Mouse (Mus musculus) hematopoietic stem cell, adult 5-6 weeks (primary cell): ENCODE results near the gene Tmprss9. TPM values are rescaled to one million over a fixed set of nuclear protein-coding genes. Genes with fewer than 3 reads are reported as not detected.

Source experiments
- ATAC-seq, 2 experiments: fragments of 125-278 bp in 1 of 2; replicated peaks in 1 of 2; 2 replicates each; pipeline ENCODE4 v1.8.0; 2016 to 2017; ENCODE audit warnings: inconsistent platforms in 2 of 2, mild to moderate bottlenecking in 2 of 2, moderate number of reproducible peaks in 2 of 2, low read depth in 1 of 2, moderate TSS enrichment in 1 of 2; ENCODE audit not compliant: low FRiP score in 2 of 2, poor library complexity in 2 of 2, severe bottlenecking in 2 of 2, insufficient read depth in 1 of 2, low TSS enrichment in 1 of 2
- total RNA-seq: library from RNA; stranded (forward); fragments of 172-1452, 232-1000 nt; gene quantifications from 2 replicates; pipeline ENCODE4 v1.2.3, GENCODE M21; 2017

Tmprss9 gene
- total RNA-seq, 1 experiment from 2014 or later, result not detected

DNA sequence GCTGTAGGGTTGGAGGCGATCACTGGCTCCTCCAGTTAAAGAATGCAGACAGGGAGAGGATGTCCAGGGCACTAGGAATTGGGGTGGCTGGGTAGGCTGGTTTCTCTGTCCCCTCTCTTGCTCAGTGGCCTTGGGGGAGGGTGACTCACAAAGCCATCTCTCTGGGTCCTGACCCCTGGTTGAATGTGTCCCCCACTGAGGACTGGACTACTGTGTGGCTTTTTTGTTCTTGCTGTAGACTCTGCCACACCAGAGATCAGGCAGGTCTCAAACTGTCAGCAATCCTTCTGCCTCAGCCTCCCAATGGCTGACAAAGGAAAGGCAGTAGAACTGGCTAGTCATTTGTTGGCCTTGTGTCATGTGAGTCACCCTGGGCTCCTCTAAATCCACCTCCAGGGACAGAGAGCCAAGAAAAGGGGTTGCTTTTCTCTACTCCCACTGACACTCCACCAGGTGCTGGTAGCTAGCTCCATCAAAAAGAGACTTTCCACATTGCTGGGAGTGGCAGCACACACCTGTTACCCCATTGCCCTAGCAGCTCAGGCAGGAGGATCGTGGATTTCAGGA is 33.2 kb upstream of the Tmprss9 start:
- ATAC-seq, result no peak

DNA sequence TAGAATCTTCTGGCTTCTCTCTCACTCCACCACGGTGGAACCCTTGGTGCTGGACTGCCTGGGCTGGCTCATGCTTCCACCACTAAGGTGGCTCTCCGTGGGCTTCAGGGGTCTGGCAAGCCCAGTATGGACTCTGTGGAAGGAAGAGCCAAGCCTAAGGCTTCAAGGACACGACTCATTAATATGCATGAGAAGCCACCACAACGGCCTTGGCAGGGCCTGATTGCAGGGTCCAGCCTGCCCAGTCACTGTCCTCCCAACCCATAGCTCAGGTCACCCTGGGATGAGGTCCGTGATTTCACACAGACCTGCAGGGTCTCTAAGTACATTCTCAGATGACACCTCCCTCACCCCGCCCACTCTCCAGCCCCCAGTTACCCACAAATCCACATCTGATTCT is 31.8 kb upstream of the Tmprss9 start:
- ATAC-seq, result no peak

DNA sequence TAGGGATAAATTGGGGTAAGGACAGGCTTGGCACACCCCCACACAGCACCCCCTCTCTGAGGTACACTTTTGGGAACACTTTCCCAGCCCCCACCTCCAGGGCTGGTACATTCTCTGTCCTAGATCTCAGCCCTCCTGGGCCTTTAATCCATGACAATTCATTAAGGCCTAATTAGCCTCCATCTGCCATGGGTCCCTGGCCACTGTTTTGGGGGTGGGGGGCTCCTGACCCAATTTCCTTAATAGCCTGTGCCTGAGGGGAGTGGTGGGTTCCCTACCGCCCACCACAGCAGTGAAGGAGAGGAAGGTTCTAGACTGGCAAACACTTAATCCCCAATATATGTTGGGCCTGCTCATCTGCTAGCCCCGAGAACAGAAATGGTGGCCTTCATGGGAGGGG is 30.0 kb upstream of the Tmprss9 start:
- ATAC-seq, result no peak

DNA sequence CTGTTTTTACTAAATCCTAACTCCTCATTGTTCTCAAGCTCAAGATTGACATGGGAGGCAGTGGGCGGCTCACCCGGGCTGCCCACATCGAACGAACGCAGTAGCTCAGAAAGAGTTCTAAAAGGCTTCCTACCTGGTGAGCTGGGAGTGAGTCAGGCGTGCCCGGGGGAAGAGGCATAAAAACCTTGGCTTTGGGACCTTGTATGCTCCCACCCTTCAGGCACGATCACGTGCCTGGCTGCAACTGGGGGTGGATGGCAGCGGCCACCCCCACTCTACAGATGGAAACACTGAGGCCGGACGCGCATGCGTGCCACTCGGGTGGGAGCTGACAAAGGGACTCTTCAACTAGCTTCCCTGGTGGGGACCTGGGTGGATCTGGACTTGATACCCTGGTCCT is 29.3 kb upstream of the Tmprss9 start:
- ATAC-seq, result no peak

DNA sequence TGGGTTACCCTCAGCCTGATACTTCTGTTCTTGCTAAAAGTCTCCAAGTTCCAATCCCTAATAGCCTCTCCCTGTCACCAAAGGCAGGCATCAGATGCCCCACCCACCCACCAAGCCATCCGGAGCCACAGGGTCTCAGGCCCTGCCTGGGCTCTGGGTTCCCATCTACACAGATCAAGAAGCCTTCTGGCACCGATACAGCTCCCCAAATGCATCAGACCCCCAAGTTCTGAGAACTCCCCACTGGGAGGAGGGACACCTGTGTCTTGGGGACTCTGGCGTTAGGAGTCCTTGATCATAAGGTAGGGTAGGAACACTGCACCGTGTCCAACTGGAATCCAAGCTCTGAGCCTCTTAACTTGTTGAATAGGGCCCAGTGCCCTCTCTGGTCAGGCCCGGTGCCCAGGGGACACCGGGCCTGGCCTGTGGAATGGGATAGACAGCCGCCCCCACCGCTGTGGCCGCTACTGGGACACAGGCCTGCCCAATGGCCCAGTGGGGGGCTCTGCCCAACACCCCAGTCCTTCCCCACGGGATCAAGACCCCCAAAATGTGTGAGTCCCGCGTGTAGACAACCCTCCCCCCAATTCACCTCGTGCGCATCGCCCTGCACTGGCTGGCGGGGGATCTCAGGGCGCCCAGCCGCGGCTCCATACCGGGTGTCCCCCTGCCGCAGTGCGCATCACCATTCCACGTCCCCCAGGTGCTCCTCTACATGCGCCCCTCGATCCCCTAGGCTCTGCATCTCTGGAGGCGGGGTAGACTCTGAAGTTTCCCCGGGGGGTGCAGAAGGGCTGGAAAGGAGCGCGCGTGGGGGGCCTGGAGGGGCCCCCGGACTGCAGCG is 28.3 kb upstream of the Tmprss9 start:
- no peak for ATAC-seq

DNA sequence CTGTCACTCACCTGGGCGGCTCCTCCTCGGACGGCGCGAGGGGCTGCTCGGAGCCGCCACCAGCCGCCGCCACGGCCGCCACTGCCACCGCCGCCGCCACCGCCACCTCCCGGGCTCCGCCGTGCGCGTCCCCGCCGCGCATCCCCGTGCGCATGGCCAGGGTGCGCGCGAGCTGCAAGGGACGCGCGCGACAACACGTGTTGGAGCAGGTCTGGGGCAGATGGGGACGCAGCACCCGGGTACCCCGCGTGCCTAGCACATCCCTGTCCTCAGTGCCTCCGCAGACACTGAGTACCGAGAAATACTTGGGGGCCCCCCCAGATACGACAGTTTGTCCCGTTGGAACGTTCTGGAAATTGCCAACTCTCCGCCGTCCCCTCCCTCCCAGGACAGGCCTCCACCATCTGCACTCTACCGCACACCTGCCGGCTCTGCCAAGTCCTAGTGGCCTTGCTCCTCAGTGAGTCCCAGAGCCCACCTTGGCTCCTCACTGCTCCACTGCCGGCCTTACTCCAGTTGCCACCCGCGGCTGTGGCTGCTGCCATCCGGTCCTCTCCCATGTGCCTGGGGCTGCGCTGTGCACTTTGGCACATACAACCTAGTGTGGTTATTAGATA is 27.6 kb upstream of the Tmprss9 start, which contains the start of gene Lingo3:
Gene Lingo3, minus strand, starts transcription at position 109 of the 617 bp plus-strand sequence.
- no peak for ATAC-seq

DNA sequence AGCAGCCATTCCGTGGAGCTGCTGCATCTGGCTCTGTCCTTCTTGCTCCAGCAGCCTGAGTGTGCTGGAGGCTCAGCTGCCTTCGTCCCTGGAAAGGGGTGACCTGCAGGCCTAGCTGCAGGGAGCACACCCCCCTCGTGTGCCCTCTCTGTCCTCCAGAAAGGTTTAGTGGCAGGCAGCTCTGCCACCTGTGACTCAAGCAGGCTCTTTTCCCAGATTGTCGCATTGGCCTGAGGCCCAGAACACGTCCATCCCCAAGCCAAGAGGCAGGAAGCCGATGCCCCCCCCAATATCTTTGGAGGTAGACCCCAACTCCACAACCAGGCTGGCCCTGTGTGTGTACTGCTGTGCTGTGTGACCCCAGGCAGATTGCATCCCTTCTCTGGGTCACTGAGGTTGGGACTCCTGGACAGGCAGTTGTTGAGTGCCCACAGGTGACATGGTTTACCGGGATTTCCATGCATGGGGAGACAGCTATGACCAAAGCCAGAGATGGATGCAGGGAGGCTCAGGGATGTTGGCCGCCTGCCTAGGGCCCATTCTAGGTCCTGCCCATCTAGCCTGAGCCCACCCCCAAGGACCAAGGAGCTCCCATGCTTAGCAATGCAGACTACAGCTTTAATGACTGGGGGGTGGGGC is 26.5 kb upstream of the Tmprss9 start:
- ATAC-seq, result no peak

DNA sequence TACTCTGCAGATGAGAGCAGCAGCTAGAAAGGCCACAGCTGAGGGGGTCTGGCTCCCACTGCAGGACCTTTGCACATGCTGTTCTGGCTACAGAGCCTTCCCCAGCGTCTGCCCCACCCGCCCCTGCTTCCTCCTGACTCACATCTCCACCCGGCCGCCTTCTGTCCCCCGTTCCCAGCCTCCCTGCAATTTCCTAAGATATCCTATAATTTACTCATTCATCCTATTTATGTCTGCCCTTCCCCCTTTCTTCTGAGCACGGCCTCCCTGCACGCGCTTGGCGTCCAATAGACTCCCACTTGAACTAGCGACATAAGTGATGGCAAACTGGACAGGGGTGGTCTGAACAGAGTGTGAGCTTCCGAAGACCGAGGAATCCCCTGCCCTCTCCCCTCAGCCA is 25.9 kb upstream of the Tmprss9 start:
- no peak for ATAC-seq

DNA sequence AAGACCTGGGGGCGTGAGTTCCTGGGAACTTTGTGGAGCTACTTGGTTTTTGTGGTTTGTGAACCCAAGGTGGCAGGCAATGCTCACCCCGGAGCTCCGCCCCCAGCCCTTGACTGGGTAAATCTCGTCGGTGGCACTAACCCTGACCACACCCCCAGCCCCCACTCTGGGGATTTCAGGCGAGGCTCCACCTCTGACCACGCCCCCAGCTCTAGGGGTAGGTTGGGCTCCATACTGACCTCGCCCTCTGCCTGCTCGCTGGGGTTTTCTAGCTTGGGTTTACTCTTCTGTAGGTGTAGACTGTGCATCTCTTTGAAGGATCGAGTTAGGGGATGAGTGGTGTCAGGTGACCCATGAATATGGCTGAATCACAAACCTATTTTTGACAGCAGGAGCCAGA is 23.1 kb upstream of the Tmprss9 start:
- ATAC-seq, result peak; percentile 66 to 88

DNA sequence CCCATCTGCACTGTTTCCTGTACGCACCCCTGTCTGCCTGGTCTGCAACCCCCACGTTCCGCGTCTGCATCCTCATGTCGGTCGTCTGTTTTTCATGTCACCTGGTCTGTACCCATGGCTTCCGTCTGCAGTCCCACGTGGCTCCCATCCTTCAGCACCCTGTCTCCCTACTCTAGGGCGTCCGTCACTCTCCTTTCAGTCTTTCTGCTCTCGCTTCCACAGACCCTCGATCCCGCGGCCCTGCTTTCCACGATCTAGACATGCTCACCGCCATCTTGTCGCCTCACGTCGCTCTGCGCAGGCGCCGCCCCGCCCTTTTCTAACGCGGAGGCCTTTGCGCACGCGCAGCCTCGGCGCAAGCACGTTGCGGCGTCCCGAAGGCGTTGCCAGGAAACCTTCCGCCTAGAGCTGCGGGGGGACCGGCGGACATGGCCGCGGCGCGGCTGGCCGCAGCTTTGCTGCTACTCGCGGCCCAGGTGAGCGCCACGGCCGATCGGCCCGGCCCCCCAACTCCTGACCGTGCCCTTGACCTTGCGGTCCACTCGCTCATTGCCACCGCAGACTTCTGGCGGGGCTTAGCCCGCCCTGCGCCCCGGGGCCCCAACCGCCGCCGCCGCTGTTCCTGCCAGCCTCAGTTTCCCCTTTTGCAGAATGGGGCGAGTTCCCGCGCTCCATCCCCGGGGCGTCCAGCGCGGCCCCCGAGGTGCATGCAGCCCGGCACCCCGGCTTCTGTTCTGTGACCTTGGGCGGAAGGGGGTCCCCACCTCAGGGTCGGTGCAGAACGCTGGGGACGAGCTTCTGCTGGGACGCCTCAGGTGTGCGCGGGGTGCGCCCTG is 16.5 kb upstream of the Tmprss9 start, which contains the start of the genes Lsm7 and Sppl2b:
Gene Lsm7, minus strand, starts transcription at position 297 of the 836 bp plus-strand sequence.
Gene Sppl2b, plus strand, starts transcription at position 363 of the 836 bp plus-strand sequence.
- ATAC-seq, result peak; percentile 65 to 66

DNA sequence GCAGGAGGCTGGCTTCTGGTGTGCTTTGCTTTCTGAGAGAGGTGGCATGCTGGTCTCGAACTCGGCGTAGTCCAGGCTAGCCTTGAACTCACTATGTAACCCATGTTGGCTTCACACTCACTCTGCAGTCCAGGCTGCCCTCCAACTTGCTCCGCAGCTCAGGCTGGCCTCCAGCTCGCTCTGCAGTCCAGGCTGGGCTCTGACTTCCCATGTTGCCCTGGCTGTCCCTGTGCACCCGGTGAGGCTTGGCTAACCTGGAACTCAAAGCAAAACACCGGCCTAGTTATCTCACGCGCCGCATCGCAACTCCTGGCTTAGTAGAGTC is 15.9 kb upstream of the Tmprss9 start:
- ATAC-seq, result peak in 1 of 2 experiments; percentile 5; a peak in 1 of 4 replicates

DNA sequence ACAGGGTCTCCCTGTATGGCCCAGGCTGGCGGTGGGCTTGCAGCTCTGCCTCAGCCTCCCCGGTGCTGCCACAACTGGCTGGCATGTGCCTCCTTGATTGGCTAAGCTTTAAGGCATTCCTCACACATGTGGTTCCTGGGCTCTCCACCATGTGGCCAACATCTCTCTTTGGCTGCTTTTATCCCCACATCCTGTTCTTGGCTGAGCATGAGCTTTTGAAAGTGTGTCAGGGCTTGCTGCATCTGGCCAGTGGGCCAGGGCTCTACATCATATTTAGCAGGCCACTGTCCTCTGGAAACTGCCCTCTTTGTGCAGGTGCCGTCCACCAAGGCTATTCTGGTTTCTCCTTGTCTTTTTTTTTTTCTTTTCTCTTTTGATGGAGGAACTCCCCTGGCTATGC is 15.4 kb upstream of the Tmprss9 start:
- ATAC-seq, result 0 out of 4 replicates have a peak, but pooled peaks of 1 of the 2 experiments have one; percentile 29

DNA sequence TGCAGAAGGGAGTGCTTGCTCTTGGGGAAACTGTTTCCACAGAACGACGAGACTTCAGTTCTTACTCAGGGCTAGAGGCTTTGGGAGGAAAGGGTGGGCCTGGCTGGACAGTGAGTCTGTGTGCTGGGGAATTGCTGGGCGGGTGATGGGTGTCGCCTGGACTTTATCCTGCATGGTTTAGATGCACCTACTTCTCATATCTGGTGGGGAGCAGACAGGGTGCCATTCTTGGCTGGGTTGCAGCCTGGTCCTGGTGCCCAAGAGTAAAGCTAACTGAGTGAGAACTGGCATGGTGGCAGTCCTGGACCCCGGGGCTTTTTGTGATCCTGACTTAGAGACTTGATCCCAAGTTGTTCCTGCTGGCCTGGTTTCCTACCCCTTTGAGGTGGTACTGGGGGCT is 14.7 kb upstream of the Tmprss9 start:
- ATAC-seq, result no peak

DNA sequence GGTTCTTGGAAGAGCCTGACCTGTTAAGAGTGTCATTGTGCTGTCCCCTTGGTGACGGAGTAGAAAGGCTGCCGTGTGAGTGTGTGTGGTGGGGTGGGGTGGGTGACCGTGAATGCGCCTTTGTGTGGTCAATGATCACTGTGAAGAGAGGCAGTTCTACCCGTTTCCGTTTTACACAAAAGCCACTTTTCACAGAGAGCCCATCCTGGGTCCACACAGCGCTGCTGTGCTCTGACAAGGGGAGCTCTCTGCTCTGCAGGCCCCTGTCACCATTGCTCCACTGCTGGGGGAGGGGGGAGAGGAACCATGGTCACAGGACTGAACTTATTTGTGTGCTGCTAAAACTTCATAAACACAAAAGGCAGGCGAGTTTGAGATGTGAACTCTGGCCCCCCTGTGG is 14.3 kb upstream of the Tmprss9 start:
- ATAC-seq, result no peak

DNA sequence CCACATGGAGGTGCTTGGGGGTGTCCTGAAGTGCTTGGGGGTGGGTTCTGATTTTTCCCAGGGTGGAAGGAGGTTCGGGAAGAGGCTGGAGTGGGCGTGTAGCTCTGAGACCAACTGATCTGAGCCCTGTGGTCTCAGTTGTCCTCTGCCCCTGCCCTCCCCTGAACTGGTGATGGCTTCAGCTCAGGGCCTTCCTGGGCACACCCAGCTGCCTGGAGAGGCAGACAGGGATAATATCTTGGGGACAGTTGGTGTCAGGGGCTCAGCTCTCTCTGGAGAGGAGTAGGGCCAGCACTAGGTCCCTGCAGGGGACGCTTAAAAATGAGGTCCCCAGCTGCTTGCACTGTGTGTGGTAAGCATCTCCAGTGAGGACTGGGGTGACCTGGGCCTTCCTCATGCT is 13.8 kb upstream of the Tmprss9 start:
- ATAC-seq, result no peak

DNA sequence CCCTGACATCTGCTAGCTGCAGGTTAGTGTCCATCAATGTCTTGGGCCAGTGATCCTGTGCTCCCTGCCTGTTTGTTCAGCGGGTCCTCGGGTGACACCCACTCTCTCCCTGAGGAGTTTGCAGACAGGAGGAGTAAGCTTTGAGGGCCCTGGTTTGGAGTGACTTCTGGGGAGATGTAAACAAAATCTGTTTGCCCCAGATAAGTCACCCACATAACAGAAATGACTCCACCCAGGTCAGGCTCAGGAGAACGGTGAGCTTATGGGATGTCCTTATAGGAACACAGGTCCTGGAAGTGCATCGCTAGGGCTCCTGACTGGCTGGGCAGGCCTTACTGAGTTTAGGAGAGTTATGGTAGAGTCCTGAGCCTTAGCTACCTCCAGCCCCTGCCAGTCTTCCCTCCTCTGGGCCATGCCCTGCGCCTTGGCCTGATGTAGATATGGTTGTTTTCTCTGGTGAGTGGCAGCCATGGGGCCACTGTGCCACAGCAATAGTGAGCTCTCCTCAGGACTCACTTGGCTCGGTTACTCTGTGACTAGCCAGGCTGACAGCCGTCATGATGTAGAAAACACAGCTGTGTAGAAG is 13.2 kb upstream of the Tmprss9 start:
- ATAC-seq, result no peak; a peak in 1 of 4 replicates

DNA sequence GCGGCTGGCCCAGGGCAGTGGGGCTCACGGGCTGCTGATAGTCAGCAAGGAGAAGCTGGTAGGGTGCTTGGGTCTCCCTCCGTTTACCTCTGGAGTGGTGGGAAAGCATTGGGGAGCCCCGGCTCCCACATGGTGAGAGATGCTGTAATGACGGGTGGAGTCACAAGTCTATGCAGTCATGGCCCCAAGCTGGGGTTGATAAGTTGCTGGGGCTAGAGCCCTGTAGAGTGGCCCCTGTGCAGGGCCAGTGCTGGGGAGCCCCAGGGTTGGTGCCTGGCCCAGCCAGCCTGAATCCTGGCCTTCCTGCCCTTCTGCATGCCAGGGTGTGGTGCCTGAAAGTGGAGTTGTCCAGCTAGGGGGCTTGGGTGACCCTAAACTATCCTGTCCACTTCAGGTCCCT is 9.3 kb upstream of the Tmprss9 start:
- no peak for ATAC-seq
